Mouse (Mus musculus) adrenal gland, postnatal 36 days (tissue): ENCODE results near the gene Myh15. TPM values are rescaled to one million over a fixed set of nuclear protein-coding genes. Genes with fewer than 3 reads are reported as not detected.
"Not testable (repeated sequence)": the region's sequence is repeated elsewhere in the genome, so short reads cannot be mapped to it uniquely, and the experiment has no call there.

ENCODE experiments used
- DNase-seq, 2 experiments: peaks; one replicate each; pipeline ENCODE4 v3.0.0; 2021; ENCODE audit warnings: mixed read lengths in 1 of 2
- long read RNA-seq, 2 experiments: library from polyadenylated mRNA; stranded (forward); transcript quantifications; one replicate each; pipeline ENCODE4 v2.0.0; 2021; ENCODE audit warnings: borderline sequencing depth in 2 of 2
- total RNA-seq, 2 experiments: library from RNA; stranded (reverse); gene quantifications; 2 replicates each; pipeline ENCODE4 v1.2.3; 2021

Myh15 gene
- not detected for total RNA-seq
- long read RNA-seq, experiment 1 = 0 reads
- long read RNA-seq, experiment 2 = 0 reads

DNA sequence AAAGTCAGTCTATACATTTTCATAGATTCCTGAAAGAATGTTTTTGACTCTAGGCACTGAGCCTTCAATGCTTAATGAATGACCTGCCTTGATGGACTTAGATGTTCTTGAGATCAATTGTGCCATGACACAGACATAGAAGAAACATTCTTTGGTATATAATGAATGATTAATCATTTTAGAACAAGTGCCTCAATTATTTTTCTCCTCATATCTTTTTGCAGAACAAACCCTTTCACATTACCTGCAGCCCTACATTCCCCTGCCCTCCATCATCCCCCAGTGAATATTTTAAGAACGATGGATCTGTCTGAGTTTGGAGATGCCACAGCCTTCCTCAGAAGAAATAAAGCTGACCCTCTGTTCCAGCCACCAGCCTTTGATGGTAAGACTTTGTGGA lies at the start of gene Myh15:
TSS of gene Myh15 (plus strand) at position 301 of the 400 bp plus-strand sequence.
- DNase-seq = no peak

DNA sequence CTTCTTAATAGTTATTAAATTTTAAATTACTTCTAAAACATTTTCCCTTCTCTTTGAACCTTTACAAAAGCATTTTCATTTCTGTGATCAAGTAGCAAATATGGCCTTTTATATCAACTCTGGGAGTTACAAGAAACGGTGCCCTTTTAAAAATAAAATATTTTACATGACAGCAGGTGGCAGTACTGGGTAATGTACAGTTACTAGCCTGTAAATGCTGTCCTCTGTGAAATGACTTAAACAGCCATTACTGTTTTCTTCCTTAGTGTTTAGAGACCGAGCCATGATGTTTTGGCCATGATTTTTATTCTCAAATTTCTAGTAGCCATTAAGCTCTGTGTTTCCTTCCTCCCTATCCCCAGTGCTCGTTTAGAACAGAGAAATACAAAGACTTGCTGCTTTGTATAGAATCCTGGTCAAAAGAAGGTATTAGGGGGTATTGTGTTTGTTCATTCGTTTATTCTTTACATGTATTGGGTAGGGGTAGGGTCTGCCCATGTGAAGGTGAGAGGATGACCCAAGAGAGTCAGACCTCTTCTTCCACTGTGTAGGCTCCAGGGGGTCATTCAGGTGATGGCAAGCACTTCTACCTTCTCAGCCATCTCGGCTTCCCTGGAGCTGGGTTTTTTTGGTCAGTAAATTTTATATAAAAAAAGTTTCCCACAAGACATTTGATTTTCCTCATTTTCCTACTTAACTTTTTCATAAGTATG lies 40.5 kb upstream of the Myh15 start:
- no peak for DNase-seq

DNA sequence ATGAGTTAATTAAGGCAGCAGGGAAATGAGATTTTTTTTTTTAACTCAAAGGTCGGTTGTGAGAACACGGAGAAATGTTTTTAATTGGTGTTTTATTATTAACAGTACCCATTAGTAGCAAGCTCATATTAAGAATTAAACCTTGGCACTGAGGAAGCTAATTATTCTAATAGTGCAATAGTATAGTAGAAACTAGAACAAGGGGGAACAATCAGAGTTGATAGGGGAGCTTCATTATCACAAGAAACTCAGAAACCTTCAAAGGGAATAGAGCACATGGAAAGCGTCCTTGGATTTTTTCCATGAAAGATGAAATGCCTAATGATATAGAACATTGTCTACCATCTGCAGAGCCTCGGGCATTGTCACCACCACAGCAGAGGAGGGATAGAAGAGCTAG lies 21.4 kb upstream of the Myh15 start:
- no peak for DNase-seq

GRCm38 (mm10) chr16:49037771-49038170 lies 19.5 kb upstream of the Myh15 start:
- no peak for DNase-seq

DNA sequence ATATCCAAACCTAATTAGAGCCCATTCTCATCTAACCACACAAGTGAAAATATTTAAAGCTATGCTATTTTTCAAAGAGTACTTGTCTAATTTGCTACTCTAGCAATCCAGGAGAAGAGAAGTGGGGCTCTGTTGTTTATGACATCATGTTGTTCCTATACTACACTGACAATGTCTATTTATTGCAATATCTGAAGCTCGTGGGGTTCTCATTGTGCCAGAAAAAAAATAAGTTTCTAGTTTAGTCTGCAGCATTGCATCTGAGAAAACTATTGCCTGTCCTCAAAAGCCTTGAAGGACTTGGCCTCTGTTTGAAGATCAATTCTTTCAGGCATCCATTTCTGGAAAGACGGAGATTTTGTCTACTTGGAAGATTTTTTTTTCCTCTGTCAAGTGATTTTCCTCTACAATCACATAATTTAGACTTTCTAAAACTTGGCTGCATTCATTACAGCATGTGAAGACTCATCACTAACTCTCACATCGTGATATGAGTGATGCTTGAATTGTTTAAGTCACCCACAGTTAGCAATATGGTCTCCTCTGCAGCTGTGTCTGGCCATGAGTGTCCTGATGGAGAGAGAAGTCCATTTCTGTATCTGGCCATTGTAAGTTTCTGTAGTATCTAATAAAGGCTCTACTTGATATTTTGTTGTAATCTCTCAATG lies 16.6 kb upstream of the Myh15 start:
- no peak for DNase-seq

GRCm38 (mm10) chr16:49049214-49049613 lies 8.1 kb upstream of the Myh15 start:
- no peak for DNase-seq

GRCm38 (mm10) chr16:49069256-49069963 lies 12.1 kb downstream of the Myh15 start:
- no peak for DNase-seq

DNA sequence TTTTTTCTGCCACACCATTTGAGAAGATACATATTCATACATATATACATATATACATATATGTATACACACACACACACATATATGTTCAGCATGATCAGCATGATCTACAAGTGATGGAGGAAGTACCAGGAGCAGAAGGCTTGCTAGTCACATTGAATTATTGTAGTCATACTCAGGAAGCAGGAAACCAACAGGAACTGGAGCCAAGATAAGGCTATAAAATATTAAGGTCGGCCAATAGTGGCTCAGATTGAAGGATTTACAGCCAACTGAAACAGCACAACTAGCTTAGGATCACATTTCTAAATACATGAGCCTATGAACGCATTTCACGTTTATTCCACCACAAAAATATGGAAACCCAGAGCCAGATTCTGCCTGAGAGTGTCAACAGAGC lies 14.0 kb downstream of the Myh15 start:
- no peak for DNase-seq

- DNase-seq = no peak
These were observed 70.7 kb downstream of the Myh15 start for GRCm38 (mm10) chr16:49128015-49128414.

- no peak for DNase-seq
These were observed 98.9 kb downstream of the Myh15 start for GRCm38 (mm10) chr16:49156193-49156592.

GRCm38 (mm10) chr16:49164349-49165137 lies 107.3 kb downstream of the Myh15 start:
- DNase-seq = peak; percentile 53 to 64

GRCm38 (mm10) chr16:49165728-49166127 lies 108.4 kb downstream of the Myh15 start:
- DNase-seq = no peak

DNA sequence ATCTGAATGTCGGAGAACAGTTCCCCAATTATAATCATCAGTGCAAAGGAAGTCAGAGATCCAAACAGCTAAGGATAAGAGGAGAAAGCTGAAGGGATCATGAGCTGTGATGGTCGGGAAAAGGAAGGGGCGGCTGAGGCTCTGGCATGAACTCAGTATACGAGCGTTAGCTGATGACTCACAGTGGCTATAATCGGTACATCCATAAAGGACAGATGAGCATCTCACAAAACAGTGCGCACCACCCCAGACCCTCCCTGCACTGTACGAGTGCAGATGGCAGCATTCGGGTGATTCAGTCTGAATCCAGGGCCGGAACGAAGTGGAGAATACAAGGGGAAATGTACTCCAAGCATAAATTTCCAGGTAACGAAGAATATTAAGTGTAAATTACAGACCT lies 110.0 kb downstream of the Myh15 start:
- no peak for DNase-seq

DNA sequence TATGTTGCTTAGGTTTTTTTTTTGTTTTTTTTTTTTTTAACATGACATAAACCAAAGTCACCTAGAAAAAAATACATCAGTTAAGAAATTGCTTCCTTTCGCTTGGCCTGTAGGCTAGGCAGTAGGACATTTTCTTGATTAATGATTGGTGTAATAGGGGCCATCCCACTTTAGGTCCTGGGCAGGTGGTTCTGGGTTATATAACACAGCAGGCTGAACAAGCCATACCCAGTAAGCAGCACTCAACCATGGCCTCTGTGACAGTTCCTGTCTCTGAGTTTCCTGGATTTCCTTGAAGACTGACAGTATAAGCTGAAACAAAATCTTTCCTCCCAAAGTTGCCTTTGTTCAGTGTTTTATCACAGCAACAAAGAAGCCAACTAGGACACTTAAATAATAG lies 117.8 kb downstream of the Myh15 start:
- no peak for DNase-seq

GRCm38 (mm10) chr16:49175729-49176395 lies 118.6 kb downstream of the Myh15 start:
- DNase-seq = no peak

DNA sequence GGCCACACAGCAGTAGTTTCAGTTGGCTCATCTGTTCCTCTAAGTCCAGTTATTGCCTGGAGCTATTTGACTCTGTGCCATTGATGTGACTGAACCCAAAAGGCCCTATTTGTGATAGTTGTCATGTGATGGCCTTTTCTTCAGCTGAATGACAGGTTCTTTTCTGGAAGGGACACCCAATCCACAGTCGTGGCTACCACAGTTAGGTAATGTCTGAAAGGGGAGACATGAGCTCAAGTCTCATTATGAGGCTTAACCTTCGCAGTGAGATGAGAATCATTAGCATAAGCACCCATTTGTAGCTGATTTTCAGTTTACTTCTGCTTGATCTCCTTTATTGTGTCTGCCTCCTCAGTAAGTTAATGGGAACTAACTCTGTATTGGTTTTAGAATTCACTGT lies 136.2 kb downstream of the Myh15 start:
- no peak for DNase-seq

DNA sequence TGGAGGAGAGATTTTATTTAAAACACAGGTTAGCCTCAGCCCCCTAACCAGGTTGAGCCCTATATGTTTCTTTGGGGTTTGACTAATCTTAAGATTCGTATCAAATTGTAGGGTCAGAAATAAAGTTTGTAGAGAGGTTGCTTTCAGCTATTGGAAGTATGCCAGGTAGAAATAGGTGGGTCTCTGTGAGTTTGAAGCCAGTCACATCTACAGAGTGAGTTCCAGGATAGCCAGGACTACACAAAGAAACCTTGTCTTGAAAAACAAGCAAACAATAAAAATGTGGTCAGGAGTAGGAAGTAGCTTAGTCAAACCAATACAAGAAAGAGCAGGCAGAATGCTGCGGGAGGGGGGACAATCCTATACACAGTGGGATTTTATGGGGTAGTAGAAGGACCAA lies 136.7 kb downstream of the Myh15 start:
- no peak for DNase-seq

- no peak for DNase-seq
These were observed 139.0 kb downstream of the Myh15 start for GRCm38 (mm10) chr16:49196290-49196689.

DNA sequence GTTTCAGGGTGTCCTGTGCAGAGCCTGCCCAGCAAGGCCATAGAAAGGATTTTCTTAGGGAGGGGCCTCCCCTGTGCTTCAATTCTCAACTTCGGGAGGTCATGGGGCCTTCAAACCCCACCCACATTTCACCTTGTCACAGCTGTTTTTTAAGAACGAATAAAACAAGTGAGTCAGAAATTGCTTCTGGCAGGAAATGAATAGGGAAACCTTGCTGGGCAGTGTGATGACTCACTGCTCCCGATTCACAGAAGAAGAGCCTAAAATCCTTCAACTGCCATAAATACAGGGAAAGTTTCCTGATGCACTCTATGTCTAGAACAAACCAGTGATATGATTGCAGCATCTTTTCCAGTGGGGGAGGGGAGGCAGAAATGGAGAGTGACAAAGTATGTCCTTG lies 140.7 kb downstream of the Myh15 start:
- peak; percentile 12 to 36 for DNase-seq

- DNase-seq = no peak
These were observed 166.4 kb downstream of the Myh15 start for GRCm38 (mm10) chr16:49223733-49224132.

DNA sequence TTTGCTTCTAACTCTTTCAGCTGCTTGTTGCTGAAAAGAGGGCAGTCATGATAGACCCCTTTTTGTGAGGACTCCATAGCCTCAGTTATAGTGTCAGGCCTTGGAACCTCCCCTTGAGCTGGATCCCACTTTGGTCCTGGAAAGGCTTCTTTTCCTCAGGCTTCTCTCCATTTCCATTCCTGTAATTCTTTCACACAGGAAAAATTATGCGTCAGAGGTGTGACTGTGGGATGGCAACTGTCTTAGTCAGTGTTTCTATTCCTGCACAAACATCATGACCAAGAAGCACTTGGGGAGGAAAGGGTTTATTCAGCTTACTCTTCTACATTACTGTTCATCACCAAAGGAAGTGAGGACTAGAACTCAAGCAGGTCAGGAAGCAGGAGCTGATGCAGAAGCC lies 186.2 kb downstream of the Myh15 start:
- not testable (repeated sequence) for DNase-seq
